Mouse (Mus musculus) testis, postnatal 10 days (tissue): Measurements from ENCODE around the gene Ccdc181.

ENCODE experiments used
- DNase-seq: peaks from one replicate; pipeline ENCODE4 v3.0.0; 2021; ENCODE audit warnings: low spot score

The Ccdc181 gene

GRCm38 (mm10) chr1:164335846-164336245, 60.5 kb downstream of the Ccdc181 start:
- no peak for DNase-seq
